Mouse (Mus musculus) thymus, adult 2 months (tissue): ENCODE data around the gene 2610301B20Rik.
A peak's percentile ranks its signal among the peaks of the same experiment; 100 is the strongest.

Source experiments
- CTCF ChIP-seq: fragments of 200-500 bp; IDR thresholded peaks from 2 replicates; pipeline ENCODE4 v1.5.1; 2012; ENCODE audit warnings: mild to moderate bottlenecking, control low read depth, low read length, moderate library complexity, borderline replicate concordance; ENCODE audit not compliant: control insufficient read depth, poor library complexity, insufficient read depth; ENCODE audit errors: extremely low read depth
- POLR2A ChIP-seq: fragments of 200-500 bp; IDR thresholded peaks from 2 replicates; pipeline ENCODE4 v1.6.1; 2012; ENCODE audit warnings: mild to moderate bottlenecking, low read length, control low read depth, moderate library complexity; ENCODE audit not compliant: control insufficient read depth, poor library complexity, insufficient read depth; ENCODE audit errors: extremely low read depth

- TF ChIP-seq CTCF (peak; percentile 21; the same call in 1 of the 2 replicates), POLR2A (no peak)
These were observed at the start of gene 2610301B20Rik for GRCm38 (mm10) chr4:10873920-10874665.
